Mouse (Mus musculus): Measurements from ENCODE around the gene Zkscan2.

GRCm38 (mm10) chr7:123461316-123461715 lies 38.9 kb downstream of the Zkscan2 start:
- TF ChIP-seq CTCF (IDR thresholded peaks at IDR 0.05; ENCODE audit: low read depth) (no peak), EP300 (IDR thresholded peaks at IDR 0.05; ENCODE audit: low read depth) (no peak)

Measured in liver, postnatal 0 days (tissue).